Mouse (Mus musculus) liver, embryonic 14.5 days (tissue): ENCODE results near the gene Rbbp8nl. TPM values are rescaled to one million over a fixed set of nuclear protein-coding genes. Genes with fewer than 3 reads are reported as not detected.

ENCODE experiments used
- ATAC-seq: fragments of 200-750 bp; cut with Nextera tagmentation; 2 replicates; pipeline ENCODE4 v1.8.0; 2017; ENCODE audit warnings: moderate number of reproducible peaks, mild to moderate bottlenecking, moderate library complexity; ENCODE audit not compliant: insufficient read depth
- DNase-seq, 3 experiments: peaks; one replicate each; pipeline ENCODE4 v3.0.0-alpha.2; 2012 to 2013; ENCODE audit warnings: low read depth in 3 of 3, low spot score in 3 of 3
- H3K27ac ChIP-seq: fragments of 300-500 bp; sonication (generic); 2 replicates; pipeline ENCODE4 v1.5.1; 2014; ENCODE audit warnings: moderate library complexity, mild to moderate bottlenecking, control low read depth, inconsistent platforms
- H3K27me3 ChIP-seq: fragments of 300-500 bp; sonication (generic); 2 replicates; pipeline ENCODE4 v1.6.1; 2014; ENCODE audit warnings: mild to moderate bottlenecking, low read length, moderate library complexity; ENCODE audit not compliant: control insufficient read depth, insufficient read depth
- H3K36me3 ChIP-seq: fragments of 300-500 bp; sonication (generic); replicated peaks from 2 replicates; pipeline ENCODE4 v1.6.1; 2014; ENCODE audit warnings: low read depth; ENCODE audit not compliant: control insufficient read depth, insufficient read depth
- H3K4me1 ChIP-seq, 2 experiments: fragments of 200-500 bp in 1 of 2; fragments of 300-500 bp in 1 of 2; sonication (generic) in 1 of 2; replicated peaks; 2 replicates each; pipeline ENCODE4 v1.6.1; 2012 to 2014; ENCODE audit warnings: antibody characterized with exemption in 1 of 2, inconsistent platforms in 1 of 2, low read length in 1 of 2; ENCODE audit not compliant: control insufficient read depth in 2 of 2, insufficient read depth in 2 of 2
- H3K4me2 ChIP-seq: fragments of 300-500 bp; sonication (generic); 2 replicates; pipeline ENCODE4 v1.6.1; 2014; ENCODE audit warnings: low read depth, mild to moderate bottlenecking, control low read depth, moderate library complexity
- H3K4me3 ChIP-seq, 2 experiments: fragments of 200-500 bp in 1 of 2; fragments of 300-500 bp in 1 of 2; sonication (generic) in 1 of 2; 2 replicates each; pipeline ENCODE4 v1.5.1; 2012 to 2014; ENCODE audit warnings: low read depth in 2 of 2, low read length in 2 of 2, mild to moderate bottlenecking in 2 of 2, control low read depth in 1 of 2, inconsistent platforms in 1 of 2, moderate library complexity in 1 of 2; ENCODE audit not compliant: insufficient read depth in 1 of 2
- H3K9ac ChIP-seq: fragments of 300-500 bp; sonication (generic); replicated peaks from 2 replicates; pipeline ENCODE4 v1.6.1; 2014; ENCODE audit warnings: mild to moderate bottlenecking, control low read depth, moderate library complexity
- H3K9me3 ChIP-seq: fragments of 300-500 bp; sonication (generic); 2 replicates; pipeline ENCODE4 v1.6.1; 2016; ENCODE audit warnings: low read length, mixed read lengths; ENCODE audit not compliant: control insufficient read depth
- CTCF ChIP-seq: IDR thresholded peaks from 2 replicates; pipeline ENCODE4 v1.5.1; 2016; ENCODE audit warnings: antibody characterized with exemption, low read depth, control low read depth
- EP300 ChIP-seq: IDR thresholded peaks from 2 replicates; pipeline ENCODE4 v1.6.1; 2016; ENCODE audit warnings: antibody characterized with exemption, low read depth
- WGBS: fragments of 180-500 bp; shearing (Covaris S2); extraction: QIAGEN DNeasy Blood & Tissue Kit; methylation state at CpG from one replicate; pipeline ENCODE4 v1.1.7; 2014; ENCODE audit not compliant: insufficient replicate concordance; 5-methylcytosine and 5-hydroxymethylcytosine counted together
- polyA plus RNA-seq, 2 experiments: library from polyadenylated mRNA; depleted of rRNA in 1 of 2; stranded (reverse) in 1 of 2; unstranded in 1 of 2; fragments of >200 nt; fragmentation: Nextera tagmentation in 1 of 2; extraction: Ambion mirVana in 1 of 2; gene quantifications; 2 replicates each; pipeline versions ENCODE4 v1.2.1 to v1.2.3; 2012 to 2014

Gene Rbbp8nl
- polyA plus RNA-seq, 2 experiments: 0.02 TPM; not detected in 1

GRCm38 (mm10) chr2:180254436-180255209 lies 35.1 kb downstream of the Rbbp8nl start:
- H3K27me3 ChIP-seq: no peaks in the 10 kb centered on the region
- peaks cover 15% of the 10 kb centered on the region for H3K36me3 ChIP-seq
- ATAC-seq: no peak
- H3K4me3 ChIP-seq: no peak overlapping the region
- H3K4me1 ChIP-seq: peaks cover 0 to 9% of the 10 kb centered on the region in 2 experiments; a peak in 3 of 4 replicates
- H3K27ac ChIP-seq: no peak overlapping the region
- H3K4me2 ChIP-seq: no peak overlapping the region
- DNase-seq: no peak
- H3K9me3 ChIP-seq: no peaks in the 10 kb centered on the region
- WGBS: 80% methylated on average over 5 of the region's 5 CpGs
- no peak overlapping the region for H3K9ac ChIP-seq
- no peak for TF ChIP-seq EP300
- TF ChIP-seq CTCF: no peak

DNA sequence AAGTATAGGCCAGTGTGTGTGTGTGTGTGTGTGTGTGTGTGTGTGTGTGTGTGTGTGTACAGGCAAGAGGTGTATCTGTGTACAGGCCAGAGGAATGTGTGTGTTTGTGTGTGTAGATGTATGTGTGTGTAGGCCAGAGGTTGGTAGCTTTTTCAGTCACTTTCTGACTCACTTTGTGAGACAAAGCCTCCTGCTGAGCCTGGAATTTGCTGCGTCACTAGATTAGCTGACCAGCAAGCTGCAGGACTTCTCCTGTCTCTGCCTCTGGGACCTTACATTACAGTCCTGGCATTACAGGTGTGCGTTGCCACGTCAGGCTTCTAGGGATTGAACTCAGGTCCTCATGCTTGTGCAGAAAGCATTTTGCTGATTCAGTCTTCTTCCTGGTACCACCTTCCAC lies 37.8 kb downstream of the Rbbp8nl start:
- no peak for TF ChIP-seq EP300
- TF ChIP-seq CTCF: no peak
- Histone ChIP-seq H3K4me3 (no peak overlapping the region), H3K27ac (no peak overlapping the region), H3K27me3 (no peaks in the 10 kb centered on the region), H3K9ac (no peak overlapping the region), H3K4me1 (peaks cover 0 to 15% of the 10 kb centered on the region in 2 experiments; a peak in 3 of 4 replicates), H3K36me3 (no peaks in the 10 kb centered on the region), H3K4me2 (no peak overlapping the region), H3K9me3 (no peaks in the 10 kb centered on the region)
- ATAC-seq (0 out of 2 replicates have a peak, but pooled peaks have one; percentile 5), DNase-seq (no peak)
- 61% methylated on average over 3 of the region's 3 CpGs for WGBS

DNA sequence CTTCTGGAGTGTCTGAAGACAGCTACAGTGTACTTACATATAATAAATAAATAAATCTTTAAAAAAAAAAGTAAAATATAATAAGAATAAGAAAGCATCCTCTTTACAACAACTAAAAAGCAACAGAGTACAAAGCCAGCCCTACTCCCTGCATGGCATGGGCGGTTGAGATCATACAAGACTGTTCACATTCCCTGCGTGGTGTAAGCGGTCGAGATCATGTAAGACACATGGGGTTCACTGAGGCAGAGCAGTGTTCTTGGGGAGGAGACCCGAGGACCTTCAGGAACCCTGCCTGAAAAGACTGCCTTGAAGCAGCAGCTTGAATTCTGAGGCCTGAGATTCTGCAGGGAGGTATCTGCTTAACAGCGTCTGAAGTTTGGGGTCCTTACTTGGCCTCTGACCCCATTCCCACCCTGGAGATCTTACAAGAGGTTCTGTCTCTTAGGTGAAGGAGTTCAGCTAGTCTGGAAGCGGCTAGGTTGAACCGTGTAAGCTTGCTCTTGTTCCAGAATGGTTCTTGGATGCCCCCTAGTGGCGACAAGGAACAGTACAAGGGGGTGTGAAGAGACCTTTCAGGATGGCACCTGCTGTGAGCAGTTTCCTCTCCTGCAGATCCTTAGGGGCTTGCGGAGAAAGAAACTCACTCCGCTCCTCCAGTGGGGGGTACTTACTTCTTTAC lies 38.6 kb downstream of the Rbbp8nl start:
- Histone ChIP-seq H3K9ac (no peak overlapping the region), H3K27me3 (no peaks in the 10 kb centered on the region), H3K9me3 (no peaks in the 10 kb centered on the region), H3K4me1 (peaks cover 0 to 12% of the 10 kb centered on the region in 2 experiments; a peak in 3 of 4 replicates), H3K4me2 (no peak overlapping the region), H3K36me3 (no peaks in the 10 kb centered on the region), H3K27ac (no peak overlapping the region), H3K4me3 (no peak overlapping the region)
- TF ChIP-seq CTCF (peak; percentile 98), EP300 (no peak)
- ATAC-seq (peak; percentile 75), DNase-seq (peak; percentile 63 to 71 (median 66))
- 23% methylated on average over 11 of the region's 11 CpGs for WGBS

DNA sequence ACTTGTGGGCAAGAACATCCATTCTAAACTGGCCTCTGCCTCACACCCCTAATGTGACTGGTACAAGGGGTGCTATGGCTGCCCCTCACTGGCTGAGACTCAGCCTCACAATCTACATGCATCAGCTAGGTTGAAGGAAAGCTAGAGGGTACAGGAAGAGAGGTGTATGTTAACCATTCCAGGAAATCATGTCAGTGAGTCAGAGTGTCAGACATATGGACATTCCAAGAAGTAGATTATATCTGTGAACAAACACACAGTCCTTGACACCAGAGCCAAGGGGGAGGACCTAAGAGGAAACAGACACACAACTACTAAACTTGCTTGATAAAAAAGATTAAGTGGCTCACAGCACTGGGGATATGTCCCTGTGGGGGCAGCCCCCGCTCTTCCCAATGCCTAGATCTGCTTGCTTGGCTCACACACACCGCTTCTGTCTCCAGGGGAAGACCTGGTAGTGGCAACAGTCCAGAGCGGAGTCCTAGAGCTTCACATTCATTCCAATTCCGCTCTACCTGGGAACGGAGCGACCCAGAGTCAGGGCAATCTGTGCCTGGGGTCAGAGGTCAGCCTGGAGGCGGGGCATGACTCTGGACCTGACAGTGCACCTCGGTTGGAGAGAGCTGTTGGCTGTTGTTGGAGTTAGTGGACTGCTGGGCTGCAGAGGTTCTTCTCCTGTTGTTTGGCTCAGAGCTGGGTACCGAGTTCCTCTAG lies 40.6 kb downstream of the Rbbp8nl start:
- 57% methylated on average over 9 of the region's 9 CpGs for WGBS
- H3K27me3 ChIP-seq: no peaks in the 10 kb centered on the region
- ATAC-seq (peak; percentile 40), DNase-seq (no peak)
- no peaks in the 10 kb centered on the region for H3K9me3 ChIP-seq
- H3K4me1 ChIP-seq: peaks cover 0 to 10% of the 10 kb centered on the region in 2 experiments; a peak in 2 of 4 replicates
- no peaks in the 10 kb centered on the region for H3K36me3 ChIP-seq
- no peak for TF ChIP-seq EP300
- no peak for TF ChIP-seq CTCF
- H3K27ac ChIP-seq: no peak overlapping the region
- H3K9ac ChIP-seq: no peak overlapping the region
- H3K4me2 ChIP-seq: no peak overlapping the region
- H3K4me3 ChIP-seq: no peak overlapping the region
